Mouse (Mus musculus) C2C12 (cell line): Measurements from ENCODE around the gene Ppia. TPM values are rescaled to one million over a fixed set of nuclear protein-coding genes. Genes with fewer than 3 reads are reported as not detected.

Experiments used
- H3K27me3 ChIP-seq: one replicate; pipeline ENCODE4 v1.6.1; 2011; ENCODE audit not compliant: control insufficient read depth, insufficient read depth, insufficient read length
- H3K36me3 ChIP-seq: one replicate; pipeline ENCODE4 v1.6.1; 2011; ENCODE audit not compliant: control insufficient read depth, insufficient read depth
- H3K4me3 ChIP-seq: one replicate; pipeline ENCODE4 v1.5.1; 2011; ENCODE audit warnings: mild to moderate bottlenecking, control low read depth; ENCODE audit not compliant: poor library complexity, insufficient read depth, severe bottlenecking
- H3K79me2 ChIP-seq: one replicate; pipeline ENCODE4 v1.6.1; 2011; ENCODE audit not compliant: control insufficient read depth, insufficient read depth
- H3K79me3 ChIP-seq: one replicate; pipeline ENCODE4 v1.6.1; 2011; ENCODE audit warnings: low read depth, control low read depth
- H3ac ChIP-seq: one replicate; pipeline ENCODE3; 2011; ENCODE audit warnings: low read depth; ENCODE audit not compliant: control insufficient read depth, insufficient read length
- CEBPB ChIP-seq: IDR thresholded peaks from one replicate; pipeline ENCODE4 v1.6.1; 2011; ENCODE audit warnings: low read depth, mild to moderate bottlenecking, control low read depth, moderate library complexity
- CTCF ChIP-seq: IDR thresholded peaks from one replicate; pipeline ENCODE4 v1.5.1; 2011; ENCODE audit not compliant: control insufficient read depth, insufficient read depth, insufficient read length
- FOSL1 ChIP-seq: IDR thresholded peaks from one replicate; pipeline ENCODE4 v1.8.0; 2011; ENCODE audit warnings: mild to moderate bottlenecking, low read length; ENCODE audit not compliant: poor library complexity, insufficient read depth, severe bottlenecking
- MAX ChIP-seq: IDR thresholded peaks from one replicate; pipeline ENCODE4 v1.6.1; 2011; ENCODE audit warnings: mild to moderate bottlenecking, control low read depth
- MYOD1 ChIP-seq: IDR thresholded peaks from one replicate; pipeline ENCODE4 v1.6.1; 2011; ENCODE audit warnings: low read depth; ENCODE audit not compliant: control insufficient read depth, insufficient read length
- MYOG ChIP-seq: IDR thresholded peaks from one replicate; pipeline ENCODE4 v1.6.1; 2011; ENCODE audit not compliant: control insufficient read depth, insufficient read length; ENCODE audit errors: extremely low read depth
- USF1 ChIP-seq: IDR thresholded peaks from one replicate; pipeline ENCODE4 v1.6.1; 2011; ENCODE audit warnings: low read depth, mild to moderate bottlenecking, control low read depth, moderate library complexity
- polyA plus RNA-seq: library from polyadenylated mRNA; unstranded; fragments of >200 nt; fragmentation: generic; extraction: Trizol; gene quantifications from one replicate; pipeline ENCODE4 v1.2.1, GENCODE M21; 2012; ENCODE audit warnings: missing spikeins

Ppia gene
- polyA plus RNA-seq, 1 experiment, result 4,929 TPM

- no peak for TF ChIP-seq CEBPB
- TF ChIP-seq FOSL1, result no peak
- no peak for TF ChIP-seq MAX
- TF ChIP-seq CTCF, result no peak
- TF ChIP-seq MYOD1, result no peak
- TF ChIP-seq USF1, result no peak
- no peak for TF ChIP-seq MYOG
- no peak overlapping the region for H3K4me3 ChIP-seq
Measured at GRCm38 (mm10) chr11:6371376-6372155, 43.7 kb upstream of the Ppia start.

DNA sequence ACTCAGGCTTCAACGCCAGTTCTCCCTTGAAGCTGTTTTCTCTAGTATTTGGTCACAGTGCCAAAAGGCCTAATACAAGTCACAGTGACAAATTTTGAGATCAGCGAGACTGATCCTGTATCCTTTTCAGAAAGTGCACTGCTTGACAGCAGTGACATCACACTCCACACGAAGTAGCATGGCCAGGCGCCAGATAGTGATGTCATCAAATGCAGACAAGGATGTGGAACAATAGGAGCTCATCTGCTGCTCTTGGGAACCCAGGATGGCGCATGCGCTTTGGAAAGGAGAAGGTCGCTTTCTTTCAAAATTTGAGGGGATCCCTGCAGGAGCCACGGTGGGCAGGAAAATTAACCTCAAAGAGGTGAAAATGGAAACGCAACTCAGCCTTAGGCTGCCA, 42.5 kb upstream of the Ppia start:
- no peak overlapping the region for H3K4me3 ChIP-seq
- no peaks in the 10 kb centered on the region for H3K79me3 ChIP-seq
- no peaks in the 10 kb centered on the region for H3K36me3 ChIP-seq
- H3K27me3 ChIP-seq, result no peaks in the 10 kb centered on the region
- no peak overlapping the region for H3ac ChIP-seq
- TF ChIP-seq CTCF (no peak), FOSL1 (no peak), MYOG (no peak), CEBPB (no peak), MYOD1 (no peak), USF1 (no peak), MAX (no peak)
- H3K79me2 ChIP-seq, result no peaks in the 10 kb centered on the region

More at GRCm38 (mm10) chr11:6371376-6372155, 43.7 kb upstream of the Ppia start:
- Histone ChIP-seq H3K79me3 (no peaks in the 10 kb centered on the region), H3K27me3 (no peaks in the 10 kb centered on the region), H3K36me3 (no peaks in the 10 kb centered on the region), H3K79me2 (no peaks in the 10 kb centered on the region), H3ac (no peak overlapping the region)

DNA sequence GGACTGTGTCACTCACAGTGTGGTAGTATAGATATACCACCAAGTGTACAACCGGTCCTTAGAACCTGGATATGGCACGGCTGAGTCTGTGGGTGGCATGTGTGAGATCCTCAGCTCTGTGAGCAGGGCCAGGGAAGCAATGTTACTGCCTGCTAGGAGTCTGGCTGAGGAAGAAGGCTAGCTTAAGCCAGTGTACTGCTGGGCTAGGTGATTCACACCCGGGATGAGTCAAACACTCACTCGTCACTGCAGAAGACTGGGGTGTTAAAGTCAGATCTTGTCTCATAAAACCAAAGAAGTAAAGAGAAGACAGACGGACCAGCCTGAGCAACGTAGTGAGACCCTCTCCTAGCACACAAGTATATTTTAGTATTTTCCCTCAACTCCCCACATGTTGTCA, 34.3 kb upstream of the Ppia start:
- TF ChIP-seq MYOG, result no peak
- no peak for TF ChIP-seq CTCF
- TF ChIP-seq MAX, result no peak
- TF ChIP-seq MYOD1, result no peak
- no peak for TF ChIP-seq FOSL1
- no peak for TF ChIP-seq CEBPB
- no peak for TF ChIP-seq USF1
- Histone ChIP-seq H3K4me3 (no peak overlapping the region), H3K79me3 (no peaks in the 10 kb centered on the region)

DNA sequence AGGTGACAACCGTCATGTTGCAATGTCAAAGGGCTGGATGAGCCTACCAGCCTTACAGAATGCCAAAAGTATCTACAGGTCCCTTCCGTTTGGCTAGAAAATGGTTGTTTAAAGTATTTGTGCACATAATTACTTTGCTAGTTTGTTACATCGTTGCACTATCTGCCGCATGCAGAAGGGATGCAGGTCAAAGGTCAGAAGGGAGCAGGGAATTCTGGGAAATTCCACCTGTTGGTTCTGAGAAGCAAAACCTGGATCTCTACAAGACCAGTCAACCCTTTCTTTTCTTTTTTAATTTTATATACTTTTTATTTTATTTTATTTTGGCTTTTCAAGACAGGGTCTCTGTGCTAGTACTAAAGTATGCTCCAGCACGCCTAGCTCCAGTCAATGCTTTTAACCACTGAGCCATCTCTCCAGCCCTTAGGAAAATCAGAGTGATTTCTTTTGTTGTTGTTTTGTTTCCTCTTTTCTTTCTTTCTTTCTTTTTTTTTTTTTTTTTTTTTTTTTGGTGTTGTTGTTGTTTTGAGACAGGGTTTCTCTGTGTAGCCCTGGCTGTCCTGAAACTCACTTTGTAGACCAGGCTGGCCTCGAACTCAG, 27.0 kb upstream of the Ppia start:
- Histone ChIP-seq H3K36me3 (peaks cover 4% of the 10 kb centered on the region), H3ac (no peak overlapping the region), H3K4me3 (no peak overlapping the region), H3K79me3 (peaks cover 13% of the 10 kb centered on the region), H3K79me2 (peaks cover 38% of the 10 kb centered on the region), H3K27me3 (no peaks in the 10 kb centered on the region)
- TF ChIP-seq CEBPB, result no peak
- no peak for TF ChIP-seq CTCF
- TF ChIP-seq FOSL1, result no peak
- no peak for TF ChIP-seq MAX
- no peak for TF ChIP-seq USF1
- no peak for TF ChIP-seq MYOD1
- no peak for TF ChIP-seq MYOG

More for the DNA sequence above, 34.3 kb upstream of the Ppia start:
- Histone ChIP-seq H3ac (no peak overlapping the region), H3K79me2 (no peaks in the 10 kb centered on the region), H3K27me3 (no peaks in the 10 kb centered on the region), H3K36me3 (no peaks in the 10 kb centered on the region)

DNA sequence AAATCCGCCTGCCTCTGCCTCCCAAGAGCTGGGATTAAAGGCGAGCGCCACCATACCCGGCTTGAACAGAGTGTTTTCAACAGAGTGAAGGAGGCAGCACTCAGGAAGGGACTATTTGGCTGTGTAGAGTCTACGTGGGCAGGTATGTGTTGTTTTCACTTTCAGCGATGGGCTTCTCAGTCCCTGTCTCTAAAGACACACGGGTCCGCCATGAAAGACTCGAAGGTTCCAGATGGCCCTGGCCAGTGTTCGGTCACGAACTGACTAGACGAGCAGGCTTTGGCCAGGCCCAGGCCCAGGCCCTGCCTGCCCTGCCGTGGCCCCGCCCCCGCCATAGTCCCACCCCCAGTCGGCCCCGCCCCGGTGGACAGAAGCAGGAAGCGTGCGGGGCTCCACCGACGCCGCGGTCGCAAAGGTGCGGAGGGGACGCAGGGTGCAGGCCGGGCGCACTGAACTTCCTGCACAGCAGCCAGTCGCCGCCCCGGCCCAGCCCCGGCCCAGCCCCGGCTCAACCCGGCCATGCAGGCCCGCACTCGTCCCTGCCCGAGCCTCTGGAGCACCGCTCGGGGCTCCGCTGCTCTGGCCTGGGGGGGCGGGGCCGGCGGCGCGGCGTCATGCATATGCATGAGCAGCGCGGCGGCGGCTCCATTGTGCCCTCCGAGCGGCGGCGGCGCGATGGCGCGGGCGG, 26.4 kb upstream of the Ppia start, which contains the start of gene Zmiz2:
Zmiz2 (plus strand) TSS at position 349 of the 688 bp plus-strand sequence.
- Histone ChIP-seq H3K36me3 (peaks cover 4% of the 10 kb centered on the region), H3ac (peak within 1 kb of the TSS; percentile 86), H3K4me3 (peak within 1 kb of the TSS; percentile 93), H3K79me2 (peaks cover 38% of the 10 kb centered on the region), H3K79me3 (peaks cover 13% of the 10 kb centered on the region), H3K27me3 (no peaks in the 10 kb centered on the region)
- TF ChIP-seq USF1 (no peak), FOSL1 (no peak), CTCF (no peak), MYOG (no peak), MAX (no peak), MYOD1 (no peak), CEBPB (no peak)
